Mouse (Mus musculus) left cerebral cortex, postnatal 25 days (tissue): ENCODE results near the gene Olfr373. TPM values are rescaled to one million over a fixed set of nuclear protein-coding genes. Genes with fewer than 3 reads are reported as not detected.
A peak's percentile ranks its signal among the peaks of the same experiment; 100 is the strongest.

Source experiments
- DNase-seq, 2 experiments: peaks; one replicate each; pipeline ENCODE4 v3.0.0; 2022; ENCODE audit warnings: low spot score in 2 of 2, mixed read lengths in 1 of 2
- intact Hi-C: fragments of 180-260 bp; cut with DNase I; formaldehyde crosslinking; loops from one replicate; pipeline ENCODE4 v1.15.1; 2025
- total RNA-seq, 2 experiments: library from RNA; stranded (reverse); gene quantifications; 2 replicates each; pipeline ENCODE4 v1.2.3; 2021

Olfr373 gene
- total RNA-seq, 2 experiments from 2014 or later: not detected

- DNase-seq: no peak
- intact Hi-C loops: no loop called here
Measured at GRCm38 (mm10) chr8:72131901-72132300, 48.9 kb downstream of the Olfr373 start.

DNA sequence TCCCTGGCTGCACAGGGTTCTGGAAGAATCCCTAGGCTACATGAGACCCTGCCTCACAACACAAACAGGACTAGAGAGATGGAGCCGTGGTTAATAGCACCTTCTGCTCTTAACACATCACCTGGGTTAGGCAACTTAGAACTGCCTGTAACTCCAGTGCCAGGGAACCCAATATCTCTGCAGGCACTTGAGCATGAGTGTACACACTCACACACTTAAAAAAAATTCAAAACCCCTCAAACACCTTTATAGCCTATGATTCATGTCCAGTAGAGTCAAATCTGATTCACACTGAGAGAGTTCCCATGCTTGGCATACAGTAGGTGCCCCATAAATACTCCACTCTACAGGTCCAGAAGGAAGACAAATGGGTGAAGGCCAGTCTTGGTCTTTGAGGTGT, 49.4 kb downstream of the Olfr373 start:
- intact Hi-C loops: no loop called here

DNA sequence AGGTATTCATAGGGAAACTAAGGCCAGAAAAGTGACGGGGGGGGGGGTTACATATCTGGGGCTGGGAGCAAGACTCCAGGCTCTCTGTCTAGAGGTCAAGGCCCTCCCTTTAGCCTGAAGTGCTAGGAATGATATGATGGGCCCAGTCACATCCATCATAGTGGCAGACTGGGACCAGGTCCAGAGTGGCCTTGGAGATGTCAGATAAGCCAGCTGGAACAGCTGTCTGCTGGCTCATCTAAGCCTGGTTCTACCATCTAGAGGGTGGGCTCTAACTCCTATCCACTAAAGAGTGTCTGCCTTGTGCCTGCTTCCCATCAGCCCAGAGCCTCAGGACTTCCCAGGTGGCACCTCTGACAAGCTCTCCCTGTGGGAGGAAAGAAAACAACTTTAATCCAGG, 49.9 kb downstream of the Olfr373 start:
- intact Hi-C loops: no loop called here
- no peak for DNase-seq

More for the DNA sequence above, 49.4 kb downstream of the Olfr373 start:
- DNase-seq: no peak

DNA sequence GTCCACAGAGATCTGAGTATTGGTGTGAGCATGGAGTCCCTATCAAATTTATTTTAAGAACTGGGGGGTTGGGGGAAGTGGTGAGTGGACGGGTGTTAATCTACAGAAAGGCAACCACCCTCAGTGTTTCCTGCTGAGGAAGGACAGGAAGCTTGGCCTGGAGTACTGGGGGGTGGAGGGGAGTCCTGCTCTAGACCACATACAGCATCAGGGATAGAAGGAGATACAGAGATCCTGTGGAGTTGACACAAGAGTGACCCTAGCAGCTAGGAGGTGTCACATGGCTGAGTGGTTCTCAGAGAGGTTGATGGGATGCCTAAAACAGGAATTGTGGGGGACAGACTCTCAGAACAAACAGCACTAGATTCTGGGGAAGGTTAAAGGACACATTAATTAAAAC, 50.5 kb downstream of the Olfr373 start:
- intact Hi-C loops: no loop called here
- DNase-seq: no peak

GRCm38 (mm10) chr8:72134756-72135445, 51.9 kb downstream of the Olfr373 start, which contains the start of gene Tpm4:
Tpm4 (plus strand) TSS chr8:72134975.
- intact Hi-C loops: no loop called here
- peak; percentile 30 to 38 for DNase-seq

- DNase-seq: no peak
Measured at GRCm38 (mm10) chr8:72135446-72136301, 52.7 kb downstream of the Olfr373 start.

GRCm38 (mm10) chr8:72136302-72136978, 53.5 kb downstream of the Olfr373 start:
- intact Hi-C loops: no loop called here
- DNase-seq: peak; percentile 23 to 29

More at GRCm38 (mm10) chr8:72135446-72136301, 52.7 kb downstream of the Olfr373 start:
- intact Hi-C loops: no loop called here

GRCm38 (mm10) chr8:72137431-72137830, 54.5 kb downstream of the Olfr373 start:
- DNase-seq: no peak
- intact Hi-C loops: no loop called here

GRCm38 (mm10) chr8:72138456-72138855, 55.5 kb downstream of the Olfr373 start:
- intact Hi-C loops: no loop called here

GRCm38 (mm10) chr8:72143256-72143824, 60.4 kb downstream of the Olfr373 start:
- DNase-seq: no peak
- intact Hi-C loops: no loop called here

More at GRCm38 (mm10) chr8:72138456-72138855, 55.5 kb downstream of the Olfr373 start:
- no peak for DNase-seq

DNA sequence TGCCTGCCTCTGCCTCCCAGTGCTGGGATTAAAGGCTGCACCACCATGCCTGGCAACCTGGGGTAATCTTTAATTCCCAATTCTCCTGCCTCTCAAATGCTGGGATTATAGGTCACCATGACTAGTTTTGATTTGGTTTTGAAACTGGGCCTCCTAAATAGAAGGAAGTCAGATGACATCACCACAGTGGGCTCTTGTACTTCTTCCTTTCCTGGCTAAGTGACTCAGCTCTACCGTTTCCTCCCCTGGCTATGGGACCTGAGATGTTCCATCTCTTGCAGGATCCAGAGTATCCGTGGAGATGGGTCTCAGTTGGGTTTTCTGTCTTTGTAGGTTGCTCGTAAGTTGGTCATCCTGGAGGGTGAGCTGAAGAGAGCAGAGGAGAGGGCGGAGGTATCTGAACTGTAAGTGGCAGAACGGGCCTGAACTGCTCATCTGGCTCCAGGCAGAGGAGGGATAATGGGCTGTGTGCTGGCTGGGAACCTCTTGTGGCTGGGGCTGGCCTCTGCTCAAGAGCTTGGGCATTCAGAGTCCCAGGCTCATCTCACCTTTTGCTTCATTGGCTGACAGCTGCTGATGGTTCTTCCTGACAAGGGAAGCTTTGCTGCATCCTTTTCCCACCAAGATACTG, 61.5 kb downstream of the Olfr373 start:
- DNase-seq: no peak
- intact Hi-C loops: no loop called here

DNA sequence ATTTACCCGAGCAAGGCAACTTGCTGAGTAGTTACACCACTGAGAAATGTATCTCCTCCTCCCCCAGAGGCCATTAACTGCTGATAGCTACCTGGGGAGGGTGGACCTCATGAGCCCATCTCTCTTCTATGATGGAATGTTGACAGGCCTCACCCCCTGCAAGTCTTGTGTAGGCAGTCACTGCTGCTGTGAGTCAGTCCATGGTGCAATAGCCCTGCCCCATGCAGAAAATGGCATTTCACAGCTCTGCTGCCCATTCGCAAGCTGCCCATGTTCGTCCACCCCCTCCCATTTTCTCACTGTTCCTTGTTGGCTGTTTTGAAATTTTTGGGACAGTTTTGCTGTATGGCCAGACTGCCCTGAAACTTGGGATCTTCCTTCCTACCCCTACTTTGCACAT, 62.5 kb downstream of the Olfr373 start:
- DNase-seq: no peak
- intact Hi-C loops: no loop called here

DNA sequence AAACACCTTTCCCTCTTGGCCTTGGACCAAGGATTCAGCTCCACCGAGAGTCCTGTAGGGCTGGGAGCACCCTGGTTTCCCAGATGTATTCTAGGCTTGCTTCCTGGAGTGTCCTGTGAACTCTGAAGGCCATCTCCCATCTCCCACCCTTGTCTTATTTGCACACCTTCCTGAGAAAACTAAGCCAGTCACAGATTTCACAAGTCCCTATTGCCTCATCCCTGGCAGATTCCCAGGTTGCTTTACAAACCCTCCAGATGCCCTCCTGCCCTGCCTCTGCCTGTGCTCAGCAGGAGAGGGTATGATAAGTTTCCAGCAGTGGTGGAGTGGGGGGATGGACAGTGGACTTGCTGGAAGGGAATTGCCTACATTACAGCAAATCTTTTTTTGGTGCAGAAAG, 63.1 kb downstream of the Olfr373 start:
- intact Hi-C loops: no loop called here
- DNase-seq: no peak

DNA sequence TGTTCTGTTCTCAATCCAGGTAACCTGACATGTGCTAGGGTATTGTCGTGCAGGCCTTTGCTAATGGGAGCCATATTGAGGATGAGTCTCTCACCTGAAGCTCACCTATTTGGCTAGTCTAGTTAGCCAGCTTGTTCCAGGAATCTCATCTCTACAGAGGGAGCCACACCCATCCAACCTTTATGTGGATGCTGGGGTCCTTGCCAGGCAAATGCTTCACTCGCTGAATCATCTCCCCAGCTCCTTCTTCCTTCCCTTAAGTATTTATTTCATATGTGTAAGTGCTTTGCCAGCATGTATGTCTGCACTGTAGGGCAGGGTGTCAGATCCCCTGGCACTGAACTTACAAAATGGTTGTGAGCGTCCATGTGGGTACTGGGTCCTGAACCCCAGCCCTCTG, 63.6 kb downstream of the Olfr373 start:
- DNase-seq: peak in 1 of 2 experiments; percentile 21
- intact Hi-C loops: no loop called here

DNA sequence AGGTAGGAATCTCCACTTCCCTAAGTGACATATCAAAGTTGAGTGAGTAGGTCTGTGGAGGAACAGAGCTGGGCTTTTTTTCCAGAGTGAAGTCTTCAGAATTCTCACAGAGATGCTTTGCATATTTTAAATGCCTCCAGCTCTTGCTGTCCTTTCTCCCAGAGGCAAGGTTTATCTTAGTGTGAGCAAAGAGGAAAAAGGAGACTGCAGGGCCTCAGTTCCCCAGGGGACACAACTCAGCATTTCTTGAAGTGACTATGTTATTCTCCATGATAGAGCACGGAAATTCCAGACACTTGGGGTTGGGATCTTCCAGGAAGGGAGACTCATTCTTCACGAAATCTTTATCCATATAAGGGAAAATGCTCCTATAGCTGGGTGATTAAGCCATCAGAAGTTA, 64.3 kb downstream of the Olfr373 start:
- no peak for DNase-seq
- intact Hi-C loops: no loop called here

DNA sequence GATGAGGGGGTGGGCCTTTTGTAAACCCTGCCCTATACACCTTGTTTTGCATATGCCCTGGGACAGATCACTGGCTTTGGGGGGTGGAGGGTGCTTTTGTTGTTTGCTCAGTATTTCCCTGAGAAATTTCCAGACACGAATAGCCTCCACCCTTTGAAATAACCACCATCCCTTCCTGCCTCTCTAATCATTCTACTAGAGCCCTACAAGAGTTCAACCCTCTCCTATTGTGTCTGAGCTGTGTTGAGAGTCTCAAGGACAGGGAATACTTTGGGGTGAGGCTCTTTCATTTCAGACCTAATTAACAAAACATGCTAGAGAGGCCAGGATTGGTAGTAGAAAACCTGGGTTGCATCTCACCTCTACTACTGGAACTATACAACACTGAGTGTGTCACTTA, 66.1 kb downstream of the Olfr373 start:
- no peak for DNase-seq
- intact Hi-C loops: no loop called here

DNA sequence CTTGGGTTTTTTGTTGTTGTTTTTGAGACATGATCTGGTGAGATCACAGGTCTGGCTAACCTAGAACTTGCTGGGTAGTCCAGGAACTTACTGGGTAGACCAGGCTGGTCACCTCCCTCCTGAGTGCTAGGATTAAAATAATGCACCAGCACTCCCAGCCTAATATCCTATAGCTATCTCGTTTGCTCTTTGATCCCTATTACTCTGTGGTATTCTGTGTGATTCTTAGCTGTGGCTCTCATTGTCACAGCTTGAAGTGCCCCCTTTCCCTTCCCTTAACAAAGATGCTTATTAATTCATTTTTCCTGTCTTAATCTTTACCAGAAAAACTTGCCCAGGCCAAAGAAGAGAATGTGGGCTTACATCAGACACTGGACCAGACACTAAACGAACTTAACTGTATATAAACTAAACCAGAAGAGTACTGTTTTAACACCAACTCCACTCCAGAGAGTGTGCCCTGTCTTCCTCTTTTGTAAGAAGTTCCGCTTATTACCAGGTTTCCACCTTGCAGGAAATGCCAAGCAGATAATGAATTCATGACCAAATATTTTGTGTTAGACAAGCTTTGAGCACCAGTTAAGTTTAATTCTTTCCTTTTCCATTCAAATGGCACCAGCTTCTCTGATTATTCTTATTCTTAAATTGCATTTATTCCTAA, 68.6 kb downstream of the Olfr373 start:
- DNase-seq: no peak
- intact Hi-C loops: no loop called here
